Mouse (Mus musculus) forebrain, embryonic 11.5 days (tissue): Measurements from ENCODE around the gene Fnip1. TPM values are rescaled to one million over a fixed set of nuclear protein-coding genes. Genes with fewer than 3 reads are reported as not detected.

Experiments
- ATAC-seq: fragments of 200-750 bp; cut with Nextera tagmentation; replicated peaks from 2 replicates; pipeline ENCODE4 v1.8.0; 2017; ENCODE audit warnings: moderate TSS enrichment; ENCODE audit not compliant: low FRiP score
- DNase-seq: peaks from one replicate; pipeline ENCODE4 v3.0.0-alpha.2; 2017; ENCODE audit warnings: low spot score
- H3K27ac ChIP-seq: fragments of 300-500 bp; sonication (generic); 2 replicates; pipeline ENCODE4 v1.5.1; 2014; ENCODE audit warnings: low read depth, low read length
- H3K27me3 ChIP-seq: fragments of 300-500 bp; sonication (generic); 2 replicates; pipeline ENCODE4 v1.6.1; 2014; ENCODE audit warnings: mild to moderate bottlenecking, low read length, mixed read lengths; ENCODE audit not compliant: control insufficient read depth, insufficient read depth
- H3K36me3 ChIP-seq: fragments of 300-500 bp; sonication (generic); 2 replicates; pipeline ENCODE4 v1.6.1; 2014; ENCODE audit warnings: mild to moderate bottlenecking, low read length, moderate library complexity, mixed read lengths; ENCODE audit not compliant: control insufficient read depth, insufficient read depth
- H3K4me1 ChIP-seq: fragments of 300-500 bp; sonication (generic); replicated peaks from 2 replicates; pipeline ENCODE4 v1.6.1; 2014; ENCODE audit warnings: low read length, mixed read lengths; ENCODE audit not compliant: control insufficient read depth, insufficient read depth
- H3K4me2 ChIP-seq: fragments of 300-500 bp; sonication (generic); 2 replicates; pipeline ENCODE4 v1.6.1; 2014; ENCODE audit warnings: low read depth, mild to moderate bottlenecking, low read length, moderate library complexity, mixed read lengths; ENCODE audit not compliant: severe bottlenecking
- H3K4me3 ChIP-seq: fragments of 300-500 bp; sonication (generic); 2 replicates; pipeline ENCODE4 v1.5.1; 2014; ENCODE audit warnings: low read depth, low read length
- H3K9ac ChIP-seq: fragments of 300-500 bp; sonication (generic); 2 replicates; pipeline ENCODE4 v1.6.1; 2014; ENCODE audit warnings: low read length
- H3K9me3 ChIP-seq: fragments of 300-500 bp; sonication (generic); 2 replicates; pipeline ENCODE4 v1.6.1; 2016; ENCODE audit warnings: low read length, mixed read lengths; ENCODE audit not compliant: control insufficient read depth
- WGBS: fragments of 180-500 bp; shearing (Covaris S2); extraction: QIAGEN DNeasy Blood & Tissue Kit; methylation state at CpG from one replicate; pipeline ENCODE4 v1.1.7; 2014; 5-methylcytosine and 5-hydroxymethylcytosine counted together
- polyA plus RNA-seq: library from polyadenylated mRNA; unstranded; fragments of >200 nt; fragmentation: Nextera tagmentation; extraction: Ambion mirVana; gene quantifications from 2 replicates; pipeline ENCODE4 v1.2.1, GENCODE M21; 2014

The Fnip1 gene
- polyA plus RNA-seq, 1 experiment from 2014 or later = 13.4 TPM

- Histone ChIP-seq H3K27me3 (no peaks in the 10 kb centered on the region), H3K4me2 (no peak overlapping the region), H3K9ac (no peak overlapping the region), H3K36me3 (no peaks in the 10 kb centered on the region), H3K9me3 (no peaks in the 10 kb centered on the region), H3K4me3 (no peak overlapping the region), H3K27ac (no peak overlapping the region), H3K4me1 (no peaks in the 10 kb centered on the region)
- no peak for DNase-seq
- no peak for ATAC-seq
- WGBS = 67% methylated on average over 6 of the region's 6 CpGs
These were observed 25.0 kb upstream of the Fnip1 start for GRCm38 (mm10) chr11:54413017-54413416.

- H3K27me3 ChIP-seq = no peaks in the 10 kb centered on the region
- H3K36me3 ChIP-seq = no peaks in the 10 kb centered on the region
- no peak overlapping the region for H3K4me3 ChIP-seq
- 85% methylated on average over 4 of the region's 4 CpGs for WGBS
- no peak overlapping the region for H3K9ac ChIP-seq
- ATAC-seq (no peak), DNase-seq (no peak)
- no peaks in the 10 kb centered on the region for H3K4me1 ChIP-seq
- H3K27ac ChIP-seq = no peak overlapping the region
- no peaks in the 10 kb centered on the region for H3K9me3 ChIP-seq
- no peak overlapping the region for H3K4me2 ChIP-seq
These were observed 15.0 kb upstream of the Fnip1 start for GRCm38 (mm10) chr11:54423007-54423406.

GRCm38 (mm10) chr11:54426267-54426666 lies 11.7 kb upstream of the Fnip1 start:
- H3K36me3 ChIP-seq = no peaks in the 10 kb centered on the region
- H3K4me1 ChIP-seq = no peaks in the 10 kb centered on the region
- ATAC-seq (no peak), DNase-seq (no peak)
- no peak overlapping the region for H3K9ac ChIP-seq
- no peaks in the 10 kb centered on the region for H3K9me3 ChIP-seq
- no peak overlapping the region for H3K4me3 ChIP-seq
- H3K4me2 ChIP-seq = no peak overlapping the region
- no peaks in the 10 kb centered on the region for H3K27me3 ChIP-seq
- WGBS = 85% methylated on average over 5 of the region's 5 CpGs
- H3K27ac ChIP-seq = no peak overlapping the region

- Histone ChIP-seq H3K4me3 (no peak overlapping the region), H3K27me3 (no peaks in the 10 kb centered on the region), H3K9me3 (no peaks in the 10 kb centered on the region), H3K36me3 (no peaks in the 10 kb centered on the region), H3K27ac (no peak overlapping the region), H3K9ac (no peak overlapping the region), H3K4me2 (no peak overlapping the region), H3K4me1 (no peaks in the 10 kb centered on the region)
- 79% methylated on average over 2 of the region's 2 CpGs for WGBS
- ATAC-seq (no peak), DNase-seq (no peak)
These were observed 10.9 kb upstream of the Fnip1 start for GRCm38 (mm10) chr11:54427138-54427537.

GRCm38 (mm10) chr11:54427695-54428352 lies 10.2 kb upstream of the Fnip1 start:
- H3K9me3 ChIP-seq = no peaks in the 10 kb centered on the region
- DNase-seq (no peak), ATAC-seq (no peak)
- WGBS = 84% methylated on average over 12 of the region's 12 CpGs
- H3K27me3 ChIP-seq = no peaks in the 10 kb centered on the region
- H3K4me3 ChIP-seq = no peak overlapping the region
- no peaks in the 10 kb centered on the region for H3K36me3 ChIP-seq
- no peak overlapping the region for H3K27ac ChIP-seq
- H3K4me1 ChIP-seq = no peaks in the 10 kb centered on the region
- no peak overlapping the region for H3K4me2 ChIP-seq
- no peak overlapping the region for H3K9ac ChIP-seq

GRCm38 (mm10) chr11:54429224-54429623 lies 8.8 kb upstream of the Fnip1 start:
- DNase-seq (no peak), ATAC-seq (no peak)
- Histone ChIP-seq H3K36me3 (no peaks in the 10 kb centered on the region), H3K9ac (no peak overlapping the region), H3K27ac (no peak overlapping the region), H3K4me3 (no peak overlapping the region), H3K27me3 (no peaks in the 10 kb centered on the region), H3K4me2 (no peak overlapping the region), H3K9me3 (no peaks in the 10 kb centered on the region), H3K4me1 (no peaks in the 10 kb centered on the region)
- 90% methylated on average over 2 of the region's 2 CpGs for WGBS

GRCm38 (mm10) chr11:54435797-54436196 lies 2.2 kb upstream of the Fnip1 start:
- Histone ChIP-seq H3K36me3 (no peaks in the 10 kb centered on the region), H3K4me1 (no peaks in the 10 kb centered on the region; the same call in 1 of the 2 replicates), H3K9me3 (no peaks in the 10 kb centered on the region), H3K27me3 (no peaks in the 10 kb centered on the region), H3K27ac (no peak overlapping the region), H3K9ac (no peak overlapping the region), H3K4me3 (no peak overlapping the region), H3K4me2 (no peak overlapping the region)
- ATAC-seq = no peak
- DNase-seq = no peak
- 91% methylated on average over 1 of the region's 1 CpGs for WGBS

GRCm38 (mm10) chr11:54437310-54437822 lies 633 bp upstream of the Fnip1 start:
- no peaks in the 10 kb centered on the region; the same call in 1 of the 2 replicates for H3K4me1 ChIP-seq
- peak overlapping the region; percentile 43; the same call in 1 of the 2 replicates for H3K4me2 ChIP-seq
- no peaks in the 10 kb centered on the region for H3K36me3 ChIP-seq
- DNase-seq (no peak), ATAC-seq (no peak)
- 67% methylated on average over 8 of the region's 8 CpGs for WGBS
- no peaks in the 10 kb centered on the region for H3K27me3 ChIP-seq
- peak overlapping the region; percentile 58 for H3K9ac ChIP-seq
- H3K27ac ChIP-seq = no peak overlapping the region
- H3K4me3 ChIP-seq = peak overlapping the region; percentile 90
- H3K9me3 ChIP-seq = no peaks in the 10 kb centered on the region

- H3K4me2 ChIP-seq = peak overlapping the region; percentile 60
- no peaks in the 10 kb centered on the region for H3K9me3 ChIP-seq
- no peaks in the 10 kb centered on the region for H3K36me3 ChIP-seq
- under 1% methylated on average over 35 of the region's 47 CpGs for whole genome bisulfite sequencing
- no peaks in the 10 kb centered on the region for H3K27me3 ChIP-seq
- H3K27ac ChIP-seq = peak overlapping the region; percentile 46
- DNase-seq (peak; percentile 80), ATAC-seq (peak; percentile 81; the same call in 1 of the 2 replicates)
- peak overlapping the region; percentile 90 for H3K4me3 ChIP-seq
- H3K9ac ChIP-seq = peak overlapping the region; percentile 78
- no peaks in the 10 kb centered on the region; the same call in 1 of the 2 replicates for H3K4me1 ChIP-seq
These were observed 375 bp downstream of the Fnip1 start for GRCm38 (mm10) chr11:54438366-54438781.
